Mouse (Mus musculus): ENCODE results near the gene Nat14.

DNA sequence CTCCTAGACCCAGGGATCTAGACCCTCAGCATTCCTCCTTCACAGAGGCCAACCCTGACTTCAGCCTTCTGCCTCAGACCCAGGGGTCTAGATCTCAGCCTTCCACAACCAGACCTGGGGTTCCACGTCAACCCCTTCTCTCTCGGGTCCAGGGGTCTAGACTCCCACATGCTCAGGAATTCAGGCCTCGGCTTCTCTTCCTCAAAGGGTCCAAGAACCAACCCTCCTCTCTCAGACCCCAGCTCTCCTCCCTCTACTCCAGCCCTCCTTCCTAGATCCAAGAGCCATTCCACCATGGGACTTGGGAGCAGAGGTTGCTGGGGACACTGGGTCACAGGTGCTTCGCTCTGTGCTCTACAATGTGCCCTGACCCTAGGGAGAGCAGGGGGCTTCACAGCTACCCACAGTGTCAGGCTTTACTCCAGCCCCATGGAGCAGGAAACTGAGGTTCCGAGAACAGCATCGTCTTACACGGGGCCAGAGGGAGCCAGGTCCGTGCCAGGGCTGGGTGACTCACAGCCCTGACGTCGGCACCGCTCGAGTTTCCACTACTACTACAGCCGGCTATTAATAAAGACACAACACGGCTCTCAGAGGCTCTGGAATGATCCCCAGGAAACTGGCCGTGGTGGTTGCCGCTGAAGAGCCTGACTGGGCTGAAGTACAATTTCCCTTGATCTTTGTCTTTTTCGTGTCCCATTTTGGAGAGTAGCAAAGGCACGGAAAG is 50.7 kb downstream of the Nat14 start:
- TF ChIP-seq MYOG (IDR thresholded peaks at IDR 0.05; ENCODE audit: control insufficient read depth, extremely low read depth, insufficient read length) (no peak), CTCF (IDR thresholded peaks at IDR 0.05; ENCODE audit: control insufficient read depth, insufficient read depth, insufficient read length) (no peak)

Measured in C2C12 (cell line).